Mouse (Mus musculus) heart, embryonic 15.5 days (tissue): ENCODE measurements at regions not wholly inside any gene's neighbourhood (a gene's known extent, or its start where the extent isn't known, plus 50 kb on each side); places are given as distances from the start of the nearest gene placed in this dataset.
"Not testable (repeated sequence)": the region's sequence is repeated elsewhere in the genome, so short reads cannot be mapped to it uniquely, and the experiment has no call there.

Experiments used
- ATAC-seq: fragments of 200-750 bp; cut with Nextera tagmentation; replicated peaks from 2 replicates; pipeline ENCODE4 v1.8.0; 2017; ENCODE audit warnings: low read depth, moderate TSS enrichment; ENCODE audit not compliant: insufficient number of reproducible peaks, insufficient read depth, low FRiP score
- H3K27ac ChIP-seq: fragments of 300-500 bp; sonication (generic); 2 replicates; pipeline ENCODE4 v1.5.1; 2015; ENCODE audit warnings: mild to moderate bottlenecking, inconsistent platforms
- H3K27me3 ChIP-seq: fragments of 300-500 bp; sonication (generic); 2 replicates; pipeline ENCODE4 v1.6.1; 2015; ENCODE audit warnings: inconsistent platforms
- H3K36me3 ChIP-seq: fragments of 300-500 bp; sonication (generic); 2 replicates; pipeline ENCODE4 v1.6.1; 2015; ENCODE audit warnings: mild to moderate bottlenecking, inconsistent platforms
- H3K4me1 ChIP-seq: fragments of 300-500 bp; sonication (generic); replicated peaks from 2 replicates; pipeline ENCODE4 v1.6.1; 2015; ENCODE audit warnings: inconsistent platforms
- H3K4me2 ChIP-seq: fragments of 300-500 bp; sonication (generic); 2 replicates; pipeline ENCODE4 v1.6.1; 2015; ENCODE audit warnings: inconsistent platforms, mild to moderate bottlenecking, moderate library complexity
- H3K4me3 ChIP-seq: fragments of 300-500 bp; sonication (generic); 2 replicates; pipeline ENCODE4 v1.5.1; 2015; ENCODE audit warnings: mild to moderate bottlenecking, inconsistent platforms
- H3K9ac ChIP-seq: fragments of 300-500 bp; sonication (generic); 2 replicates; pipeline ENCODE4 v1.6.1; 2015; ENCODE audit warnings: mild to moderate bottlenecking, inconsistent platforms
- H3K9me3 ChIP-seq: fragments of 300-500 bp; sonication (generic); replicated peaks from 2 replicates; pipeline ENCODE4 v1.6.1; 2016; ENCODE audit warnings: inconsistent platforms
- WGBS: fragments of 180-500 bp; shearing (Covaris S2); methylation state at CpG from one replicate; pipeline ENCODE4 v1.1.7; 2015; ENCODE audit warnings: mixed read lengths; 5-methylcytosine and 5-hydroxymethylcytosine counted together

DNA sequence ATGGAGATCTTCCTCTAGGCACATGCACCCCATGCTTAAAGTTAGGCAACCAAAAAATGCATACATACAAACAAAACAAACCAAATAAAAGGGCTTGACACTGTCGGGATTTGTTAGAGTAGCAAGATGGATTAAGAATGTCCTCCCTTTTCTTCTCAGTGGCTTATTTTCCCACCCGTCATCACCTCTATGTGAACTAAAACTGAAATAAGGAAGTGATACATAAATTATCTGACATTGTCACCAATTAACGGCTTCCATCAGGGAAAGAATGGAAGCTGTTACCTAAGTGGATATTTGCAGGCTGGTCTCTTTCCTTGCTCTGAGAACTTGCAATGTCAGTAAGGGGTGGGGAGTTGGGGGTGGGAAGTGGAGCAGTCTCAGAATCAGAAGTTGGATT lies 541.5 kb downstream of the Diaph3 start:
- H3K9ac ChIP-seq, result no peak overlapping the region
- no peak overlapping the region for H3K4me3 ChIP-seq
- H3K9me3 ChIP-seq, result no peaks in the 10 kb centered on the region
- H3K27ac ChIP-seq, result no peak overlapping the region
- ATAC-seq, result no peak
- H3K4me1 ChIP-seq, result no peaks in the 10 kb centered on the region
- 61% methylated on average over 3 of the region's 3 CpGs for WGBS
- H3K27me3 ChIP-seq, result no peaks in the 10 kb centered on the region
- H3K4me2 ChIP-seq, result no peak overlapping the region
- H3K36me3 ChIP-seq, result no peaks in the 10 kb centered on the region

- no peak overlapping the region for H3K9ac ChIP-seq
- no peak for ATAC-seq
- no peak overlapping the region for H3K4me2 ChIP-seq
- 77% methylated on average over 2 of the region's 2 CpGs for WGBS
- H3K27me3 ChIP-seq, result no peaks in the 10 kb centered on the region
- no peaks in the 10 kb centered on the region for H3K4me1 ChIP-seq
- no peaks in the 10 kb centered on the region for H3K36me3 ChIP-seq
- no peak overlapping the region for H3K4me3 ChIP-seq
- no peak overlapping the region for H3K27ac ChIP-seq
- H3K9me3 ChIP-seq, result no peaks in the 10 kb centered on the region
Observed at GRCm38 (mm10) chr14:86588525-86588924, 552.5 kb downstream of the Diaph3 start.

GRCm38 (mm10) chr14:86585959-86586358 lies 555.1 kb downstream of the Diaph3 start:
- ATAC-seq, H3K4me3 ChIP-seq, H3K4me2 ChIP-seq, H3K4me1 ChIP-seq, H3K27me3 ChIP-seq, H3K27ac ChIP-seq, H3K36me3 ChIP-seq, H3K9me3 ChIP-seq, H3K9ac ChIP-seq: not testable (repeated sequence)
- 68% methylated on average over 5 of the region's 5 CpGs for WGBS

DNA sequence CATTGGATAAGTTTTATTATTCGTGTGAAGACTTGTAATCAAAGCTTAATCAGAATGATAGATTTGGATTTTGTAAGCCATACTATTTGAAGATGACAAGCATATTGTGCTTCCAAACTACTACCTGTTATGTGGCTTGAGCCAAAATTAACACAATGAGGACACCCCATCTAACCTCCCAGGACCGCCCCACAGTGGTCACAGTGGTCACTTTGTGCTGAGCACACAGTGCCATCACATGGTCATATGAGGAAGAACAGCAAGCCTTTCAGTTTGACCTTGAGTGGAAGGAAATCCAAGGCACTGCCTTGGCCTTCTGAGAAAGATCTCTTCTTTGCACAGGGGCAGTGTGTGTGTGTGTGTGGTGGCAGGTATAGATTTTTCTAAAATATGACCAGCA lies 578.3 kb downstream of the Diaph3 start:
- H3K9me3 ChIP-seq, result no peaks in the 10 kb centered on the region
- no peaks in the 10 kb centered on the region for H3K36me3 ChIP-seq
- H3K4me1 ChIP-seq, result no peaks in the 10 kb centered on the region
- H3K27me3 ChIP-seq, result no peaks in the 10 kb centered on the region
- H3K4me3 ChIP-seq, result no peak overlapping the region
- no peak overlapping the region for H3K9ac ChIP-seq
- no peak for ATAC-seq
- no peak overlapping the region for H3K4me2 ChIP-seq
- H3K27ac ChIP-seq, result no peak overlapping the region
- 50% methylated on average over 2 of the region's 2 CpGs for WGBS

DNA sequence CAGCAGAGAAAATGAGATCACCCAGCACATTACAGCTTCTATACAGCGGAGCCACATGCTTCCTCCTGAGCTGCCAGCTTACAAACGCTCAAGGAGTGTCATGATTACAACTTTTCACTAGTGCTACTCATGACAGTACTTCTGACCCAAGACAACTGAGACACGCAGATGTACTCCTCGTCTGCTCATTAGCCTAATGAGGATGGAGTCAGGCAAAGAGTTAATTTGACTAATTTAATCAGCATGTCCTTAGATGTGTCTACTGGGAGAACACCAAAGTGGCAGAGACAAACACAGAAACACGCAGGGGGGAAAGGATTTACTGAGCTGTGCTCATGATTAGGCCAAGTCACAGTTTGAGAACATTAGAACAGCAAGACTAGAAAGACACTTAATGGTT lies 603.0 kb downstream of the Diaph3 start:
- Histone ChIP-seq H3K4me3 (no peak overlapping the region), H3K4me2 (no peak overlapping the region), H3K27me3 (no peaks in the 10 kb centered on the region), H3K4me1 (no peaks in the 10 kb centered on the region), H3K36me3 (no peaks in the 10 kb centered on the region), H3K9ac (no peak overlapping the region), H3K27ac (no peak overlapping the region), H3K9me3 (no peaks in the 10 kb centered on the region)
- 75% methylated on average over 5 of the region's 5 CpGs for whole genome bisulfite sequencing
- ATAC-seq, result no peak

DNA sequence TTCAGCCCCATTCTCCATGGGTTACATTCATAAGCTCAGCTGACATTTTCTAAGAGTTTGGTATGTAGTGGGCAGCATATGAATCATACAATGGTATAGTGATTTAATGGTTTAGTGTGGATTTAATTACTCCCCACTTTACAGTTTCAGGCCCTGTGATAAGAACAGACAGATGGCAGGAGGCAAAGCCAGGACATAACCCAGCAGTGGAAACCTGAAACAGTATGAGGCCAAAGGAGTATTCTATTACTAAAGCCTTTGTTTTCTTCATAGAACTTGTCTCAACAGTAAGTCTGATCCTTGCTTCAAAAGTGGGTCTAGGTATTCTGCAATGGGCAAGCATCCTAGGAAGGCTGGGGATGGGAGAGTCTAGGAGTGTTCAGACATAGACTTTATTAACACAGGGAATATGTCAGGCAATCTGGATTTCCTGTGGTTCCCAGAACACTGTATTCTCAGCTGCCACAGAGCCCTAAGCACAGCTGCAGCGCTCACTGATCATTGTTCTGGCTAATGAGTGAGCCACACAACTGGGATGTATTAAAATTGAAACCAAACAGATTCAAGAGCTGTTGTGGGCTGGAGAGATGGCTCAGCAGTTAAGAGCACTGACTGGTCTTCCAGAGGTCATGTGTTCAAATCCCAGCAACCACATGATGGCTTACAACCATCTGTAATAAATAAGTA lies 604.6 kb downstream of the Diaph3 start:
- Histone ChIP-seq H3K4me1 (no peaks in the 10 kb centered on the region), H3K4me2 (no peak overlapping the region), H3K9ac (no peak overlapping the region), H3K9me3 (no peaks in the 10 kb centered on the region), H3K27ac (no peak overlapping the region), H3K4me3 (no peak overlapping the region), H3K27me3 (no peaks in the 10 kb centered on the region), H3K36me3 (no peaks in the 10 kb centered on the region)
- ATAC-seq, result no peak
- 83% methylated on average over 1 of the region's 1 CpGs for WGBS

- Histone ChIP-seq H3K9me3 (no peaks in the 10 kb centered on the region), H3K4me3 (no peak overlapping the region), H3K36me3 (no peaks in the 10 kb centered on the region), H3K27ac (no peak overlapping the region), H3K9ac (no peak overlapping the region), H3K27me3 (no peaks in the 10 kb centered on the region), H3K4me1 (no peaks in the 10 kb centered on the region), H3K4me2 (no peak overlapping the region)
- ATAC-seq, result no peak
- WGBS, result 91% methylated on average over 9 of the region's 9 CpGs
Observed at GRCm38 (mm10) chr14:86510408-86510807, 630.6 kb downstream of the Diaph3 start.

DNA sequence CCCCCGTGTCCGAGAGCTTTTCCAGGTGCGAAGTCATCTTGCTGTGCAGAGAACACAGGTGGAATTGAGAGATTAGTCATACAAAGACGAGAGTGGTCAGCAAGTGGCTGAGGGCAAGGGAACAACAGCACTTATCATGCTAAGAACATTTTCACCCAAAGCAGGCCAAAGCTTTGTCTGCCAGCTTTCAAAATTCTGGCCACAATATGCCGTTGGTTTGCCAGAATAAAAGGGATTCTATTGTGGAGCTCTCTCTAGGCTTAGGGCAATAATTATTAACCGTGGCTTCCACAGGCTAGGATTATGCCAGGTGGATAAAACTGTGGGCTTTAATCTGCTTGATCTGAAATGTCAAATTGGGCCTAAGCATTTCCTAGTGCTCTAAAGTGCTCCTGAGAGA lies 631.3 kb downstream of the Diaph3 start:
- 86% methylated on average over 6 of the region's 6 CpGs for WGBS
- ATAC-seq, result no peak
- Histone ChIP-seq H3K27me3 (no peaks in the 10 kb centered on the region), H3K27ac (no peak overlapping the region), H3K4me2 (no peak overlapping the region), H3K9ac (no peak overlapping the region), H3K9me3 (no peaks in the 10 kb centered on the region), H3K4me3 (no peak overlapping the region), H3K4me1 (no peaks in the 10 kb centered on the region), H3K36me3 (no peaks in the 10 kb centered on the region)

- H3K27ac ChIP-seq, result no peak overlapping the region
Observed at GRCm38 (mm10) chr14:86506286-86506685, 634.7 kb downstream of the Diaph3 start.

DNA sequence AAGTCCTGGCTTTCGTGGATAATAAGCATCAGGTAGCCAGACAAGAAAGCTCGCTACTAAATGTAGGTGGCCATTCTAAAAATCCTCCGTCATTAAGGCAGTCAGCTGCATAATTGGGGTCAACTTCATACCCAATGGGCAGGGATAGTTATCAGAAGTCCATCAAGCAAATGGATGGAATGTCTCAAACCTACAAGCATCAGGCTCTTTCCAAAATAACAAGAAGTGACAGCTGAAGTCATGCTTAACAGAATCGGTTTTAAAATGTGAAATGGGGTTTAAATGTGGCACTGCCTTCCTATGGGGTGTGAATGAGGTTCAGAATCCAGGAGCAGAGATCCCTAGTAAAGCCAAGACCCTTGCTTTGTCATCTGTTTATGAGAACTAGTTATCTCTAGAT lies 650.2 kb downstream of the Diaph3 start:
- WGBS, result 77% methylated on average over 4 of the region's 4 CpGs
- Histone ChIP-seq H3K27me3 (no peaks in the 10 kb centered on the region), H3K9me3 (no peaks in the 10 kb centered on the region), H3K4me3 (no peak overlapping the region), H3K4me1 (peaks cover 13% of the 10 kb centered on the region; the same call in 1 of the 2 replicates), H3K36me3 (no peaks in the 10 kb centered on the region), H3K9ac (no peak overlapping the region), H3K4me2 (no peak overlapping the region), H3K27ac (no peak overlapping the region)
- ATAC-seq, result no peak

More at GRCm38 (mm10) chr14:86506286-86506685, 634.7 kb downstream of the Diaph3 start:
- WGBS, result 82% methylated on average over 6 of the region's 6 CpGs
- no peaks in the 10 kb centered on the region for H3K36me3 ChIP-seq
- no peaks in the 10 kb centered on the region for H3K27me3 ChIP-seq
- no peak overlapping the region for H3K4me3 ChIP-seq
- H3K4me2 ChIP-seq, result no peak overlapping the region
- ATAC-seq, result no peak
- no peaks in the 10 kb centered on the region for H3K4me1 ChIP-seq
- H3K9me3 ChIP-seq, result no peaks in the 10 kb centered on the region
- no peak overlapping the region for H3K9ac ChIP-seq

DNA sequence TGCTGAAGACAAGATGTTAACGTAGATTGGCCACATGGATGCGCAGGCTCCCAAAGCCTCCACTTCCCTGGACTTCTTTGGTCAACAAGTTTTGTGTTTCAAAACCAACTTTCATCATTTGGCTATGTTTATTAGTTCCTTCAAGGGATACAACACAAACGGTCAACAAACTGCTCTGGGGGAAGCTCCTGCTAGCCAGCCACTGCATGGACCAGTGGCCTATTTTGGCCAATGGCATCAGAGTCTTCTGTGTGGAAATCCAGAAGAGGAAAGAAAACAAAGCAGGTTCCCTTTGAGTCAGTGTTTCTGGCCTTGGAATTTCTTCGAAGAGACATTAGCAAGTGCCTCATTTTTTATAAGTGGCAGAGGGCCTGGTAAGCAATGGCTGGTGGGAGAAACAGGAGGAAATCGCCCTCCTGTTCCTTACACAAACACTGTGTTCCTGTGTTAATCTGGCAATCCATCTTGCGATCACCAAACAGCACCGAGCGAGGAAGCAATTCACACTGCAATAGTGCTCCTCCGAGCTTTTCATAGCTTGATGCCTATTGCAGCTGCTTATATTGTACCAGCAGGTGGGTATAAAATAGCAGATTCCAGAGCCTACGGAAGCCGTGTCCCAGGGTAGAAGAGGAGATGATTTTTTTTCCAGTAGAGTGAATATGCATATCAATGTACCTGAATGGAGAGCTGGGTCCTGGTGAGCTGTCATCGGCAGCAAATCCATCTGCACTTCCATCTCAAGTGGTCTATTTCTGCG lies 651.0 kb downstream of the Diaph3 start:
- H3K9ac ChIP-seq, result no peak overlapping the region
- H3K4me2 ChIP-seq, result no peak overlapping the region
- H3K4me3 ChIP-seq, result no peak overlapping the region
- no peaks in the 10 kb centered on the region for H3K27me3 ChIP-seq
- H3K9me3 ChIP-seq, result no peaks in the 10 kb centered on the region
- H3K27ac ChIP-seq, result no peak overlapping the region
- no peaks in the 10 kb centered on the region for H3K36me3 ChIP-seq
- ATAC-seq, result no peak
- 52% methylated on average over 13 of the region's 13 CpGs for WGBS
- peaks cover 13% of the 10 kb centered on the region; the same call in 1 of the 2 replicates for H3K4me1 ChIP-seq
